Mouse (Mus musculus) mesoderm, embryonic 11.5 days (tissue): ENCODE measurements at regions not wholly inside any gene's neighbourhood (a gene's known extent, or its start where the extent isn't known, plus 50 kb on each side); places are given as distances from the start of the nearest gene placed in this dataset.

Experiments
- DNase-seq: peaks from one replicate; pipeline ENCODE4 v3.0.0-alpha.2; 2012; ENCODE audit warnings: low read depth, low spot score

- peak; percentile 71 for DNase-seq
Measured at GRCm38 (mm10) chr2:161341368-161341891, 232.6 kb upstream of the Chd6 start.

- no peak for DNase-seq
Measured at GRCm38 (mm10) chr2:161340291-161340690, 231.4 kb upstream of the Chd6 start.

- DNase-seq: peak; percentile 30
Measured at GRCm38 (mm10) chr2:161339327-161340001, 230.6 kb upstream of the Chd6 start.

- DNase-seq: no peak
Measured at GRCm38 (mm10) chr2:161338953-161339326, 230.1 kb upstream of the Chd6 start.

- DNase-seq: no peak
Measured at GRCm38 (mm10) chr2:161332653-161333052, 223.8 kb upstream of the Chd6 start.

- no peak for DNase-seq
Measured at GRCm38 (mm10) chr2:161331850-161332365, 223.0 kb upstream of the Chd6 start.

- no peak for DNase-seq
Measured at GRCm38 (mm10) chr2:161302796-161303195, 193.9 kb upstream of the Chd6 start.

- DNase-seq: peak; percentile 11
Measured at GRCm38 (mm10) chr2:161268861-161269413, 160.1 kb upstream of the Chd6 start.

- no peak for DNase-seq
Measured at GRCm38 (mm10) chr2:161266476-161266875, 157.6 kb upstream of the Chd6 start.

GRCm38 (mm10) chr2:161265211-161265610 is 156.3 kb upstream of the Chd6 start:
- DNase-seq: no peak

- no peak for DNase-seq
Measured at GRCm38 (mm10) chr2:161252761-161253160, 143.9 kb upstream of the Chd6 start.

GRCm38 (mm10) chr2:161241665-161242064 is 132.8 kb upstream of the Chd6 start:
- DNase-seq: no peak

- DNase-seq: peak; percentile 61
Measured at GRCm38 (mm10) chr2:161237280-161237819, 128.5 kb upstream of the Chd6 start.

- DNase-seq: no peak
Measured at GRCm38 (mm10) chr2:161233155-161233741, 124.4 kb upstream of the Chd6 start.

- DNase-seq: no peak
Measured at GRCm38 (mm10) chr2:161231405-161231804, 122.5 kb upstream of the Chd6 start.

- DNase-seq: no peak
Measured at GRCm38 (mm10) chr2:161215736-161216135, 106.9 kb upstream of the Chd6 start.

GRCm38 (mm10) chr2:161214681-161215458 is 106.0 kb upstream of the Chd6 start:
- DNase-seq: peak; percentile 90

GRCm38 (mm10) chr2:161212322-161212882 is 103.5 kb upstream of the Chd6 start:
- no peak for DNase-seq

- DNase-seq: no peak
Measured at GRCm38 (mm10) chr2:161196713-161197372, 88.0 kb upstream of the Chd6 start.

GRCm38 (mm10) chr2:161187516-161187915 is 78.6 kb upstream of the Chd6 start:
- DNase-seq: no peak

- peak; percentile 21 for DNase-seq
Measured at GRCm38 (mm10) chr2:161185122-161185521, 76.2 kb upstream of the Chd6 start.
